Mouse (Mus musculus) bone marrow, adult 2 months (tissue): ENCODE measurements around the gene Pcid2. TPM values are rescaled to one million over a fixed set of nuclear protein-coding genes. Genes with fewer than 3 reads are reported as not detected.
"Not testable (repeated sequence)": the region's sequence is repeated elsewhere in the genome, so short reads cannot be mapped to it uniquely, and the experiment has no call there.

Source experiments
- H3K27ac ChIP-seq: fragments of 200-500 bp; 2 replicates; pipeline ENCODE4 v1.5.1; 2012; ENCODE audit warnings: low read depth, mild to moderate bottlenecking, control low read depth, inconsistent platforms, low read length; ENCODE audit not compliant: control insufficient read depth, poor library complexity, insufficient read depth
- H3K4me1 ChIP-seq: fragments of 200-500 bp; 2 replicates; pipeline ENCODE4 v1.6.1; 2011; ENCODE audit warnings: low read length; ENCODE audit not compliant: control insufficient read depth, insufficient read depth
- H3K4me3 ChIP-seq: fragments of 200-500 bp; replicated peaks from 2 replicates; pipeline ENCODE3; 2011; ENCODE audit warnings: mild to moderate bottlenecking, low read depth, low read length, control low read depth; ENCODE audit not compliant: control insufficient read depth
- CTCF ChIP-seq: fragments of 200-500 bp; IDR thresholded peaks from 2 replicates; pipeline ENCODE4 v1.5.1; 2011; ENCODE audit warnings: low read length, control low read depth; ENCODE audit not compliant: control insufficient read depth, insufficient read depth
- POLR2A ChIP-seq: fragments of 200-500 bp; IDR thresholded peaks from 2 replicates; pipeline ENCODE4 v1.6.1; 2011; ENCODE audit warnings: low read depth, mild to moderate bottlenecking, control low read depth, low read length, borderline replicate concordance; ENCODE audit not compliant: control insufficient read depth
- WGBS: fragments of 180-500 bp; shearing (Covaris S2); methylation state at CpG from one replicate; pipeline ENCODE4 v1.1.7; 2018; 5-methylcytosine and 5-hydroxymethylcytosine counted together
- polyA plus RNA-seq: library from polyadenylated mRNA; stranded (reverse); fragments of >200 nt; gene quantifications from 2 replicates; pipeline ENCODE4 v1.2.4, GENCODE M21; 2011; ENCODE audit warnings: low replicate concordance; ENCODE audit not compliant: missing spikeins, insufficient read depth, insufficient read length

Pcid2 gene
- polyA plus RNA-seq, 1 experiment, result 16.6 TPM

- not testable (repeated sequence) for H3K27ac ChIP-seq, H3K4me1 ChIP-seq, H3K4me3 ChIP-seq
- WGBS, result 53% methylated on average over 9 of the region's 9 CpGs
- peak; percentile 64 for TF ChIP-seq CTCF
Measured at GRCm38 (mm10) chr8:13132220-13132619, 27.0 kb upstream of the Pcid2 start.

GRCm38 (mm10) chr8:13124897-13125296, 19.6 kb upstream of the Pcid2 start:
- Histone ChIP-seq H3K27ac (no peak overlapping the region), H3K4me1 (no peaks in the 10 kb centered on the region; the same call in 1 of the 2 replicates), H3K4me3 (no peak overlapping the region)
- TF ChIP-seq POLR2A (no peak), CTCF (no peak)
- 87% methylated on average over 8 of the region's 8 CpGs for WGBS

- no peak overlapping the region for H3K27ac ChIP-seq
- no peak overlapping the region for H3K4me3 ChIP-seq
- H3K4me1 ChIP-seq, result no peaks in the 10 kb centered on the region; the same call in 1 of the 2 replicates
- WGBS, result 63% methylated on average over 7 of the region's 7 CpGs
- TF ChIP-seq CTCF (no peak), POLR2A (no peak)
Measured at GRCm38 (mm10) chr8:13122887-13123421, 17.7 kb upstream of the Pcid2 start.

DNA sequence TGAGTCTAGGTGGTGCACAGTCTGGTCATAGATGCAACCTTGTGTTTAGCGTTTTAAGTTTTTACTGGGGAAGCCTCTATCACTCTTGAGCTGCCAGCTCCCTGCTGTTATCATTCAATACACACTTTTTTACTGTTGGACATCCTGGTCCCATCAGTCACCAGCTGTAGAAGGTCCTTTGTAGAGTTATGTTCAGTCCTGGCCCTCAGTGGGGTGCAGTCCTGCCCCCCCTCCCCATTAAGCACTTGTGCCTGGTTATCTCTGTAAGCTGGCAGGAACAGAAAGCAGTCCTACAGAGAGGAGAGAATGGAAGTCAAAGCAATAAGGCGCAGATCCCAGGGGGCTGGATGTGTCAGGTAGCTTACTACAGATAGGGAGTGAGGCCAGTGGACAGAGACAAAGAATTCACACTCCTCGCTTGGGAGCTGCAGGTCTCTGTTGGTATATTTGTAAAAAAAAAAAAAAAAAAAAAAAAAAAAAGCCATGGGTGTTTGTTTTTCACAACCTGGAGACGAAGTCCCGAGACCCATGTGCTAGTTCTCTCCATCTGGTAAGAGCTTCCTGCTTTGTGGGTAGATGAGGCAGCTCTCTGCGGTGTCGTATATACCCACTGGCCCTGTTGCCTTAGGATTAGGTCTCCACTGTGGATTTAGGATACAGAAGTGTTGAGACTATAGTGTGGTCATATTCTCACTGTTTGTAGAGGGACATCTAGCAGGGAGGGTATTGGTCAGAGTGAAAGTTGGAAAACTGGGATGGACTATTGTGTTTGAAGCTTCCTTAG, 15.8 kb upstream of the Pcid2 start:
- peak overlapping the region; percentile 39 for H3K27ac ChIP-seq
- H3K4me1 ChIP-seq, result no peaks in the 10 kb centered on the region; the same call in 1 of the 2 replicates
- H3K4me3 ChIP-seq, result no peak overlapping the region
- 34% methylated on average over 7 of the region's 7 CpGs for WGBS
- no peak for TF ChIP-seq CTCF
- no peak for TF ChIP-seq POLR2A

- H3K4me1 ChIP-seq, result no peaks in the 10 kb centered on the region; the same call in 1 of the 2 replicates
- 85% methylated on average over 3 of the region's 3 CpGs for WGBS
- TF ChIP-seq CTCF, result no peak
- no peak for TF ChIP-seq POLR2A
- H3K4me3 ChIP-seq, result no peak overlapping the region
- no peak overlapping the region for H3K27ac ChIP-seq
Measured at GRCm38 (mm10) chr8:13118516-13118915, 13.3 kb upstream of the Pcid2 start.

GRCm38 (mm10) chr8:13117096-13117495, 11.8 kb upstream of the Pcid2 start:
- no peak for TF ChIP-seq CTCF
- TF ChIP-seq POLR2A, result no peak
- Histone ChIP-seq H3K4me1 (no peaks in the 10 kb centered on the region; the same call in 1 of the 2 replicates), H3K27ac (no peak overlapping the region), H3K4me3 (no peak overlapping the region)
- 94% methylated on average over 2 of the region's 2 CpGs for WGBS

DNA sequence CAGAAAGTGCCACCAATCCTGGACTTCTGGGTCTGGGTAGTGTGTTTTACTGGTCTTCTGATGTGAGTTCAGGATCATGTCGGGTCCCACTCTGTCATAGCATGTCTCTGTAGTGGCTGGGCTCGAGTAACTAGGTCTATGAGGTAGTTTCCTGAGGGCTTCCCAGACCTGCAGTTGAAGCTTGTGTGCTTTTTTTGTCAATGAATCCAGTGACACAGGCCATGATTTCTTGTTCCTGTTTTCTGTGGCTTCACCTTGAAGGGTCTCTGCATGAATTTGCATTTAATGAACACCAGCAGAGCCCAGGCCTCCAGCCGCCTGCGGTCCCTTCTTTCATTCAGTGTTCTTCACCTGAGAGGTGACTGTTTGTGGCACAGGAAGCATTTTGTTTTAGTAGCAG, 8.0 kb upstream of the Pcid2 start:
- 46% methylated on average over 4 of the region's 4 CpGs for WGBS
- no peak for TF ChIP-seq CTCF
- TF ChIP-seq POLR2A, result no peak
- H3K4me3 ChIP-seq, result no peak overlapping the region

DNA sequence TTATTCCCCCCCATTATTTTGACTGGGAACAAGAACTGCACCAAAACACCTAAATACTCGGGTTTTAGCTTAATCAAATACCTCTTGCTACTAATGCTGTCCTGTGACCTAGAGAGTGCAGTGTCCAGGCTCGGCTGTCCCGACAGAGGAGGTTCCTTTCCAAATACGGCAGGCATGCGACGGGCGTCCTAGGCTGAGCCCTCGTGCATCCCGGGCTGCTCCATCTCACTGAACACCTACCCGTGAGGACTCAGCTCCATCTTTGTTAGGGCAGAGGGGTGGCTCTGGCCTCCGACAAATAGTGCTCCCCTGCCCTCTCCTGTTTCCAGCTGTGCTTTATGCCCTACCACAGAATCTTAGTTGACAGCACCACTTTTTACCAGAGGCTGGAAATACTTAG, 6.7 kb upstream of the Pcid2 start:
- no peak overlapping the region for H3K27ac ChIP-seq
- no peaks in the 10 kb centered on the region; the same call in 1 of the 2 replicates for H3K4me1 ChIP-seq
- WGBS, result 90% methylated on average over 11 of the region's 11 CpGs
- no peak overlapping the region for H3K4me3 ChIP-seq
- no peak for TF ChIP-seq CTCF
- TF ChIP-seq POLR2A, result no peak

More for the DNA sequence above, 8.0 kb upstream of the Pcid2 start:
- Histone ChIP-seq H3K27ac (no peak overlapping the region), H3K4me1 (no peaks in the 10 kb centered on the region; the same call in 1 of the 2 replicates)
